Mouse (Mus musculus): ENCODE measurements around the gene Msi1. TPM values are rescaled to one million over a fixed set of nuclear protein-coding genes. Genes with fewer than 3 reads are reported as not detected.

The Msi1 gene
- 71.8 and 76.9 TPM in 2 replicates for polyA plus RNA-seq (2015; fragmentation: Nextera tagmentation; extraction: Ambion mirVana)

- peak within 1 kb of the TSS; percentile 100 for H3K27ac ChIP-seq
- H3K4me3 ChIP-seq: peak within 1 kb of the TSS; percentile 96
- H3K36me3 ChIP-seq: peaks cover 8% of the 10 kb centered on the region; the same call in 1 of the 2 replicates
- peaks cover 59% of the 10 kb centered on the region for H3K4me1 ChIP-seq (replicated peaks)
- no peaks in the 10 kb centered on the region for H3K27me3 ChIP-seq
- H3K4me2 ChIP-seq: peak within 1 kb of the TSS; percentile 92
- no peaks in the 10 kb centered on the region for H3K9me3 ChIP-seq
- peak within 1 kb of the TSS; percentile 100 for H3K9ac ChIP-seq
- under 1% methylated on average over 61 of the region's 117 CpGs for WGBS
- ATAC-seq (ENCODE audit: low FRiP score): peak; percentile 52
Measured at GRCm38 (mm10) chr5:115429359-115430186, at the start of gene Msi1. Msi1 (plus strand) TSS chr5:115429599.

- WGBS: 35% methylated on average over 9 of the region's 9 CpGs
- no peak for ATAC-seq (ENCODE audit: low FRiP score)
Measured at GRCm38 (mm10) chr5:115391935-115392334, 37.5 kb upstream of the Msi1 start.

GRCm38 (mm10) chr5:115392969-115393368 is 36.4 kb upstream of the Msi1 start:
- peaks cover 18% of the 10 kb centered on the region for H3K4me1 ChIP-seq (replicated peaks)
- no peak overlapping the region for H3K9ac ChIP-seq
- no peaks in the 10 kb centered on the region for H3K9me3 ChIP-seq
- no peak overlapping the region for H3K27ac ChIP-seq
- no peak for ATAC-seq (ENCODE audit: low FRiP score)
- WGBS: 94% methylated on average over 1 of the region's 1 CpGs
- no peaks in the 10 kb centered on the region for H3K27me3 ChIP-seq
- no peak overlapping the region for H3K4me2 ChIP-seq
- H3K4me3 ChIP-seq: no peak overlapping the region
- H3K36me3 ChIP-seq: no peaks in the 10 kb centered on the region

More at GRCm38 (mm10) chr5:115391935-115392334, 37.5 kb upstream of the Msi1 start:
- no peaks in the 10 kb centered on the region for H3K27me3 ChIP-seq
- peaks cover 10% of the 10 kb centered on the region for H3K4me1 ChIP-seq (replicated peaks)
- H3K9ac ChIP-seq: no peak overlapping the region
- no peaks in the 10 kb centered on the region for H3K36me3 ChIP-seq
- H3K9me3 ChIP-seq: no peaks in the 10 kb centered on the region
- no peak overlapping the region for H3K4me2 ChIP-seq
- H3K4me3 ChIP-seq: no peak overlapping the region
- H3K27ac ChIP-seq: no peak overlapping the region

- no peaks in the 10 kb centered on the region for H3K36me3 ChIP-seq
- WGBS: under 1% methylated on average over 8 of the region's 8 CpGs
- no peak for ATAC-seq (ENCODE audit: low FRiP score)
- H3K4me3 ChIP-seq: no peak overlapping the region
- H3K4me2 ChIP-seq: no peak overlapping the region
- H3K27me3 ChIP-seq: no peaks in the 10 kb centered on the region
- no peaks in the 10 kb centered on the region for H3K9me3 ChIP-seq
- 0 out of 2 replicates have a peak overlapping the region, but pooled peaks have one; percentile 30 for H3K27ac ChIP-seq
- no peak overlapping the region for H3K9ac ChIP-seq
- H3K4me1 ChIP-seq (replicated peaks): peaks cover 24% of the 10 kb centered on the region
Measured at GRCm38 (mm10) chr5:115394223-115394622, 35.2 kb upstream of the Msi1 start.

- Histone ChIP-seq H3K27ac (no peak overlapping the region), H3K36me3 (no peaks in the 10 kb centered on the region), H3K9me3 (no peaks in the 10 kb centered on the region), H3K4me1 (replicated peaks) (peaks cover 24% of the 10 kb centered on the region), H3K27me3 (no peaks in the 10 kb centered on the region), H3K4me3 (no peak overlapping the region), H3K4me2 (no peak overlapping the region), H3K9ac (no peak overlapping the region)
- ATAC-seq (ENCODE audit: low FRiP score): no peak
- 22% methylated on average over 10 of the region's 10 CpGs for WGBS
Measured at GRCm38 (mm10) chr5:115394836-115395235, 34.6 kb upstream of the Msi1 start.

- Histone ChIP-seq H3K36me3 (no peaks in the 10 kb centered on the region), H3K4me3 (no peak overlapping the region), H3K9me3 (no peaks in the 10 kb centered on the region), H3K9ac (no peak overlapping the region), H3K27me3 (no peaks in the 10 kb centered on the region), H3K27ac (no peak overlapping the region), H3K4me1 (replicated peaks) (peaks cover 24% of the 10 kb centered on the region), H3K4me2 (no peak overlapping the region)
- ATAC-seq (ENCODE audit: low FRiP score): no peak
- 52% methylated on average over 11 of the region's 11 CpGs for WGBS
Measured at GRCm38 (mm10) chr5:115396654-115397053, 32.7 kb upstream of the Msi1 start.

GRCm38 (mm10) chr5:115397839-115398780 is 31.3 kb upstream of the Msi1 start:
- Histone ChIP-seq H3K4me3 (peak overlapping the region; percentile 39), H3K36me3 (no peaks in the 10 kb centered on the region), H3K4me2 (peak overlapping the region; percentile 62), H3K9ac (peak overlapping the region; percentile 77), H3K27me3 (no peaks in the 10 kb centered on the region), H3K27ac (peak overlapping the region; percentile 91), H3K4me1 (replicated peaks) (peaks cover 25% of the 10 kb centered on the region), H3K9me3 (no peaks in the 10 kb centered on the region)
- WGBS: under 1% methylated on average over 48 of the region's 48 CpGs
- ATAC-seq (ENCODE audit: low FRiP score): peak; percentile 86

- peaks cover 40% of the 10 kb centered on the region for H3K4me1 ChIP-seq (replicated peaks)
- no peak for ATAC-seq (ENCODE audit: low FRiP score)
- 89% methylated on average over 8 of the region's 8 CpGs for WGBS
Measured at GRCm38 (mm10) chr5:115402063-115402462, 27.3 kb upstream of the Msi1 start.

GRCm38 (mm10) chr5:115403436-115404140 is 25.8 kb upstream of the Msi1 start:
- Histone ChIP-seq H3K9ac (peak overlapping the region; percentile 67; the same call in 1 of the 2 replicates), H3K27ac (peak overlapping the region; percentile 90), H3K4me3 (no peak overlapping the region), H3K36me3 (no peaks in the 10 kb centered on the region), H3K4me2 (peak overlapping the region; percentile 51), H3K9me3 (no peaks in the 10 kb centered on the region), H3K4me1 (replicated peaks) (peaks cover 26% of the 10 kb centered on the region), H3K27me3 (no peaks in the 10 kb centered on the region)
- no peak for ATAC-seq (ENCODE audit: low FRiP score)
- 10% methylated on average over 14 of the region's 17 CpGs for WGBS

More at GRCm38 (mm10) chr5:115402063-115402462, 27.3 kb upstream of the Msi1 start:
- Histone ChIP-seq H3K27ac (no peak overlapping the region), H3K9me3 (no peaks in the 10 kb centered on the region), H3K9ac (no peak overlapping the region), H3K27me3 (no peaks in the 10 kb centered on the region), H3K36me3 (no peaks in the 10 kb centered on the region), H3K4me3 (no peak overlapping the region), H3K4me2 (no peak overlapping the region)

GRCm38 (mm10) chr5:115404241-115404794 is 25.1 kb upstream of the Msi1 start:
- WGBS: under 1% methylated on average over 18 of the region's 18 CpGs
- H3K36me3 ChIP-seq: no peaks in the 10 kb centered on the region
- peak overlapping the region; percentile 17 for H3K4me3 ChIP-seq
- H3K27ac ChIP-seq: peak overlapping the region; percentile 90
- H3K4me2 ChIP-seq: peak overlapping the region; percentile 51
- H3K27me3 ChIP-seq: no peaks in the 10 kb centered on the region
- H3K4me1 ChIP-seq (replicated peaks): peaks cover 26% of the 10 kb centered on the region
- no peaks in the 10 kb centered on the region for H3K9me3 ChIP-seq
- peak overlapping the region; percentile 67 for H3K9ac ChIP-seq
- peak; percentile 45 for ATAC-seq (ENCODE audit: low FRiP score)

- no peak for ATAC-seq (ENCODE audit: low FRiP score)
Measured at GRCm38 (mm10) chr5:115405205-115405604, 24.2 kb upstream of the Msi1 start.

More at GRCm38 (mm10) chr5:115405205-115405604, 24.2 kb upstream of the Msi1 start:
- WGBS: 31% methylated on average over 8 of the region's 8 CpGs
- H3K27ac ChIP-seq: peak overlapping the region; percentile 90
- H3K4me1 ChIP-seq (replicated peaks): peaks cover 26% of the 10 kb centered on the region
- no peaks in the 10 kb centered on the region for H3K9me3 ChIP-seq
- no peaks in the 10 kb centered on the region for H3K36me3 ChIP-seq
- H3K4me2 ChIP-seq: peak overlapping the region; percentile 51; the same call in 1 of the 2 replicates
- no peak overlapping the region for H3K4me3 ChIP-seq
- H3K27me3 ChIP-seq: no peaks in the 10 kb centered on the region
- H3K9ac ChIP-seq: no peak overlapping the region
